Mouse (Mus musculus): ENCODE measurements around the gene Foxp1. TPM values are rescaled to one million over a fixed set of nuclear protein-coding genes. Genes with fewer than 3 reads are reported as not detected.
A peak's percentile ranks its signal among the peaks of the same experiment; 100 is the strongest.

The Foxp1 gene
- polyA plus RNA-seq, 1 experiment: 93.7 TPM

GRCm38 (mm10) chr6:99375376-99375775 lies 147.1 kb downstream of the Foxp1 start:
- peak overlapping the region; percentile 70 for H3K27ac ChIP-seq (ENCODE audit: control insufficient read depth, insufficient read depth, low read depth, low read length, poor library complexity)
- peaks cover 7% of the 10 kb centered on the region; the same call in 1 of the 2 replicates for H3K4me1 ChIP-seq (ENCODE audit: control insufficient read depth, insufficient read depth, low read length)
- no peak overlapping the region for H3K4me3 ChIP-seq (replicated peaks; ENCODE audit: control insufficient read depth, low read depth, low read length)
- no peak for TF ChIP-seq CTCF (IDR thresholded peaks at IDR 0.05; ENCODE audit: control insufficient read depth, insufficient read depth, low read length)
- no peak for TF ChIP-seq POLR2A (IDR thresholded peaks at IDR 0.05; ENCODE audit: borderline replicate concordance, control insufficient read depth, low read depth, low read length)
- WGBS: 18% methylated on average over 4 of the region's 4 CpGs

DNA sequence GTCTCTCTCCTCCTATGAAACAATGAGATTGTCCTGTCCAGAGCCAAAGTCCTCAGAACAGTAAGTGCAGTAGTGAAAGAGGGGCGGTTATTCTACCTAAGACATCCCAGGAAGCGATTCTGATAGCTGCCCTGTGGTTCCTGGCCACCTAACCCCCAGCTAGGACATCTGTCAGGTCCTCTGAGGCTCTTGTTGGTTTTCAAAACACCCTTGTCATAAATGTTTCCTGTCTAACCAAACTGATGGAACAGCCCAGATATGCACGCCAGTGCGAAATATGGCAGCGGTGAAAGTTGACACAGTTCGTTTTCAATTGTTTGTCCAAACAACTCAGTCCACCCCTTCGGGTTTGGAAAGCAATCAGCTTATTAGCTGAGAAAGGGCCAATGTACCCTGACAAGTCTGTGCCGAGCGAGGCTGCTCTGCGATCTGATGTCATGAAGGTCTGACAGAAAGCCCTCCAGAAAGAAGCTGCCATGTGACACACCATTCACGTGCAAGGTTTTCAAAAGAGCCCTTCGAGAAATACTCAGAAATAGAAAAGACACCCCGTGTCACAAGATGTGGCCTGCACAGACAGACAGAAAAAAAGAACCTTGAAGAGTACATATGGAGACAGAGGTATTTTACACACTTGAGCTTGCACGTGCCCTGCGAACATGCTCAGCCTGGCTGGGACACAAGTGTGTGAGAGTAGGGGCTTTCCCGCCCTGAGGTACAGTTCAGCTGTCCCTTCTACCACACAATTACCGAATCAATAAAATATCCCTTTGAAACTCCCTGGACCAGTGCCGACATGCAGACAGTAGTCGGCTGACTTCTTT lies 147.9 kb downstream of the Foxp1 start:
- Histone ChIP-seq H3K4me3 (replicated peaks; ENCODE audit: control insufficient read depth, low read depth, low read length) (no peak overlapping the region), H3K27ac (ENCODE audit: control insufficient read depth, insufficient read depth, low read depth, low read length, poor library complexity) (peak overlapping the region; percentile 42), H3K4me1 (ENCODE audit: control insufficient read depth, insufficient read depth, low read length) (peaks cover 7% of the 10 kb centered on the region; the same call in 1 of the 2 replicates)
- TF ChIP-seq POLR2A (IDR thresholded peaks at IDR 0.05; ENCODE audit: borderline replicate concordance, control insufficient read depth, low read depth, low read length): no peak
- TF ChIP-seq CTCF (IDR thresholded peaks at IDR 0.05; ENCODE audit: control insufficient read depth, insufficient read depth, low read length): no peak
- 25% methylated on average over 19 of the region's 19 CpGs for WGBS

DNA sequence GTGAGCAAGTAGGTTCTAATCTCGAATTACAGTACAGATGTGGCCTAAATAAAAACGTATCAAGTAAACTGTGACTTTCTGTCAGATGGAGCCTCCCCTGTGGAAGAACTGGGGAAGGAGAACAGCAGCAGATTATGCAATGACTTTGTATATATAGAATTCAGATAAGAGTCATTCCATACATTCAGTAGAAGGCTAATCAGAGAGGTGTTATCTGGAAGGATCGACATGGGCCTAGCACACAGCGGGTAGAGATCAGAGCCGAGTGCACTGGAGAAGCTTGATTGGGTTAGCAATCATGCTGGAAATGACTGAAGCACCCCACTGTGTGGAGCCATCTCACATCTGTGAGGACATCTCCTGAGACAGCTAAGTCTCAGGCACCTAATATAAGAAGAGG lies 150.1 kb downstream of the Foxp1 start:
- WGBS: 56% methylated on average over 5 of the region's 5 CpGs
- no peak for TF ChIP-seq POLR2A (IDR thresholded peaks at IDR 0.05; ENCODE audit: borderline replicate concordance, control insufficient read depth, low read depth, low read length)
- TF ChIP-seq CTCF (IDR thresholded peaks at IDR 0.05; ENCODE audit: control insufficient read depth, insufficient read depth, low read length): no peak

DNA sequence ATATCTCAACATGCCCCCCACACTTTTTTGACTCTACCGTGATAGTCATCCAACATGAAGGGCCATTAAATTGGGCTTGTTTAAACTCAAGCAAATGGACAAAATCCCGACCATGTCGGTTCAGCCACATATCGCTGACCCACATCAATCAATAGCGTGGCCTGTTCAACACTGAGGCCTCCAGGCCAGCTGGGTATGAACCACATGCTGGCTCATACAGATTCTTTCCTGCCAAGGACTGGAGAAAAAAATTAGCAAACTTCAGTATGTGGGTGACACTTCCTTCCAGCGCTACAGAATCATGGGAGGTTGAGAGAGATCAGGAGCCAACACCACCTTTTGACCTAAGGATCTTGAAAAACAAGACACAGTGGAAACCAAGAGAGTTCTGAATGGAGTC lies 150.5 kb downstream of the Foxp1 start:
- H3K4me3 ChIP-seq (replicated peaks; ENCODE audit: control insufficient read depth, low read depth, low read length): no peak overlapping the region
- no peak for TF ChIP-seq CTCF (IDR thresholded peaks at IDR 0.05; ENCODE audit: control insufficient read depth, insufficient read depth, low read length)
- TF ChIP-seq POLR2A (IDR thresholded peaks at IDR 0.05; ENCODE audit: borderline replicate concordance, control insufficient read depth, low read depth, low read length): no peak
- H3K4me1 ChIP-seq (ENCODE audit: control insufficient read depth, insufficient read depth, low read length): peaks cover 8% of the 10 kb centered on the region
- WGBS: 70% methylated on average over 6 of the region's 6 CpGs
- H3K27ac ChIP-seq (ENCODE audit: control insufficient read depth, insufficient read depth, low read depth, low read length, poor library complexity): no peak overlapping the region

More for the DNA sequence above, 150.1 kb downstream of the Foxp1 start:
- H3K27ac ChIP-seq (ENCODE audit: control insufficient read depth, insufficient read depth, low read depth, low read length, poor library complexity): no peak overlapping the region
- peaks cover 8% of the 10 kb centered on the region for H3K4me1 ChIP-seq (ENCODE audit: control insufficient read depth, insufficient read depth, low read length)
- no peak overlapping the region for H3K4me3 ChIP-seq (replicated peaks; ENCODE audit: control insufficient read depth, low read depth, low read length)

- Histone ChIP-seq H3K4me1 (ENCODE audit: control insufficient read depth, insufficient read depth, low read length) (peaks cover 2% of the 10 kb centered on the region), H3K4me3 (replicated peaks; ENCODE audit: control insufficient read depth, low read depth, low read length) (no peak overlapping the region), H3K27ac (ENCODE audit: control insufficient read depth, insufficient read depth, low read depth, low read length, poor library complexity) (no peak overlapping the region; the same call in 1 of the 2 replicates)
- TF ChIP-seq POLR2A (IDR thresholded peaks at IDR 0.05; ENCODE audit: borderline replicate concordance, control insufficient read depth, low read depth, low read length) (no peak), CTCF (IDR thresholded peaks at IDR 0.05; ENCODE audit: control insufficient read depth, insufficient read depth, low read length) (no peak)
- WGBS: 86% methylated on average over 2 of the region's 2 CpGs
These were observed 152.6 kb downstream of the Foxp1 start for GRCm38 (mm10) chr6:99369931-99370330.

DNA sequence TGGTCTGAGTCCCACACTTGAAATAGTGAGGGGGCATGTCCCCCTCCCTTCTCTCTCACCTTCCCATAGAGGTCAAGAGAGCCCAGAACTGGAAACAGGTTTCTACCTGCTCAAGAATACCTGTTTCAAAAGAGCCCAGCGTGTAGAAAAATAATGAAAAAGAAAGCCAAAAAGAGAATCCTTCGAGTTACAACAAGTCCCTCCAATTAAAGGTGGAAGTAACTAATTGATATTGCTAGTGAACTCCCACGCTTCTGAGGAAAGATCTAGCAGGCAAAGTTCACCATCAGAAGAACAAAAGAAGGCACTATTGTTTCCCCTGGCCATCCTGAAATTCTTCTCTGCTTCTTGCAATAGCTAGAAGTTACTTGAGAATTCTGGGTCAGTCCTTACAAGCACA lies 153.4 kb downstream of the Foxp1 start:
- WGBS: 86% methylated on average over 3 of the region's 3 CpGs
- no peak for TF ChIP-seq CTCF (IDR thresholded peaks at IDR 0.05; ENCODE audit: control insufficient read depth, insufficient read depth, low read length)
- no peak for TF ChIP-seq POLR2A (IDR thresholded peaks at IDR 0.05; ENCODE audit: borderline replicate concordance, control insufficient read depth, low read depth, low read length)
- Histone ChIP-seq H3K4me1 (ENCODE audit: control insufficient read depth, insufficient read depth, low read length) (peaks cover 2% of the 10 kb centered on the region), H3K27ac (ENCODE audit: control insufficient read depth, insufficient read depth, low read depth, low read length, poor library complexity) (no peak overlapping the region), H3K4me3 (replicated peaks; ENCODE audit: control insufficient read depth, low read depth, low read length) (no peak overlapping the region)

DNA sequence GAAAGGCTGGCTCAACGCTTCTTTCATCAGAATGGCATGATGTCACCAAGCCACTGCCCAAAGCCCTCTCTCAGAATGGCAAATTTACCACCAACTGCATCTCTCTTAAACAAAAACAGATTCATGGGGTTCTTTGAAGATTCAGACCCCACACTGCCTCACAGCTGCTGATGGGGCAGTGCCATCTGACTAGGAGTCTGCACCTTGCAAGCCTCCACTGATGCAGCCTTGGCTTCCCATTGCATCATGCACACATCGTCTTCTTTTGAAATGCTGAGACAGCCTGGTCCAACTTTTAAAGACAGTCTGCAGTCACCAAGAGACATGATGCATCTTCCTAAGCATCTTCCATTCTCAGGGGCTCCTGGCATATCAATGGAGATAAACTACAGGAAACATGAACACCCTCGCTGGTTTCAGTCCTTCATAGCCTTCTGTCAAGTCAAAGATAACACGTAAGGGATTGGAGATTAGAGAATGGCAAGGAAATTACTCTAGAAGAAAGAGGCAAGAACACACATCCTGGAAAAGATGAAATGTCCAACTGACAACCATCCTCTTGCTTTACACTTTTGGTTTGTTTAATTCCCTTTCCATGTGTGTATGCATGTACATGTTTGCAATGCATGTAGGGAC lies 154.3 kb downstream of the Foxp1 start:
- WGBS: 32% methylated on average over 4 of the region's 4 CpGs
- no peak overlapping the region for H3K4me3 ChIP-seq (replicated peaks; ENCODE audit: control insufficient read depth, low read depth, low read length)
- peaks cover 2% of the 10 kb centered on the region for H3K4me1 ChIP-seq (ENCODE audit: control insufficient read depth, insufficient read depth, low read length)
- H3K27ac ChIP-seq (ENCODE audit: control insufficient read depth, insufficient read depth, low read depth, low read length, poor library complexity): peak overlapping the region; percentile 53
- TF ChIP-seq POLR2A (IDR thresholded peaks at IDR 0.05; ENCODE audit: borderline replicate concordance, control insufficient read depth, low read depth, low read length) (no peak), CTCF (IDR thresholded peaks at IDR 0.05; ENCODE audit: control insufficient read depth, insufficient read depth, low read length) (no peak)

DNA sequence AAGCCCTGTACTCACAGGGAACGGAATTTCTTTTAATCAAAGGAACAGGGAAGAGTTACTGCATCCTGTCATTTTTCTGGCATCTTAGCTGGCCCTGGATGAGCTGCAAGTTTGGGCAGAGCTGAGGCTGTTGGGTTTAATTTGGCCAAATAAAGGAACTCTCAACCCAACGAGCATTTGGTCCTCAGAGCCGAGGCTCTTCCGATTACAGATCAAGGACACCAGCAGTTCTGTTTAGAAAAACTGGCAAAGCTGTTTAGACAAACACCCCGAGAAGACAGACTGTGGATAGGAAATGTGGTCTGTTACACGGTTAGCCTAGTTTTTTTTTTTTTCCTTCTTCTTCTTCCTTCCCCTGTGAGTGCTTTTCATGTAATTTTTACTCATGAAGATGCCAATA lies 158.0 kb downstream of the Foxp1 start:
- peaks cover 5% of the 10 kb centered on the region for H3K4me1 ChIP-seq (ENCODE audit: control insufficient read depth, insufficient read depth, low read length)
- no peak overlapping the region for H3K27ac ChIP-seq (ENCODE audit: control insufficient read depth, insufficient read depth, low read depth, low read length, poor library complexity)
- no peak for TF ChIP-seq POLR2A (IDR thresholded peaks at IDR 0.05; ENCODE audit: borderline replicate concordance, control insufficient read depth, low read depth, low read length)
- no peak for TF ChIP-seq CTCF (IDR thresholded peaks at IDR 0.05; ENCODE audit: control insufficient read depth, insufficient read depth, low read length)
- no peak overlapping the region for H3K4me3 ChIP-seq (replicated peaks; ENCODE audit: control insufficient read depth, low read depth, low read length)
- WGBS: 17% methylated on average over 6 of the region's 6 CpGs

All from bone marrow, adult 2 months (tissue).